Mouse (Mus musculus): ENCODE measurements around the gene Rgs6.

Rgs6 gene

GRCm38 (mm10) chr12:82855333-82856107, 267.4 kb downstream of the Rgs6 start:
- no peak for DNase-seq (ENCODE audit: low spot score)

- DNase-seq (ENCODE audit: low spot score) = no peak
Observed at GRCm38 (mm10) chr12:82865686-82866085, 277.6 kb downstream of the Rgs6 start.

GRCm38 (mm10) chr12:82880711-82881110, 292.6 kb downstream of the Rgs6 start:
- DNase-seq (ENCODE audit: low spot score) = no peak

GRCm38 (mm10) chr12:82883079-82883478, 295.0 kb downstream of the Rgs6 start:
- DNase-seq (ENCODE audit: low spot score) = no peak

- no peak for DNase-seq (ENCODE audit: low spot score)
Observed at GRCm38 (mm10) chr12:82894971-82895838, 307.1 kb downstream of the Rgs6 start.

- DNase-seq (ENCODE audit: low spot score) = no peak
Observed at GRCm38 (mm10) chr12:82905773-82906172, 317.7 kb downstream of the Rgs6 start.

GRCm38 (mm10) chr12:82910846-82911245, 322.8 kb downstream of the Rgs6 start:
- DNase-seq (ENCODE audit: low spot score) = no peak

DNA sequence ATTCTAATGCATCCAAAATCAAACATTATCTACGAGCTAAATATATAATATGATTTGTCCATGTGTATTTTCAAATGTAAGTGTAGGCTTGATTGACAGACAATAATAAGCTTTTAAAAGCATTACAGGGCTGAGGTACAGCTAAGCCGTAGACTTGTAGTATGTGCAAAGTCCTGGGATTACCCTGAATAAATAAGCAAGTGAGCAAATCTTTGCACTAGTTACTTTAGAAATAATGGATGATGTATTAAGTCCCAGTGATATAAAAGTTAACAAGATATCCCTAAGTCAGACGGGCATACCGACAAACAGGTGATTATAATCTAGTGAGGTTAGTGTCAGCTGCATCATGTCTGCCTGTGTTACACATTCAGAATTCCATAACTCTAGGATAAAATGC, 326.0 kb downstream of the Rgs6 start:
- no peak for DNase-seq (ENCODE audit: low spot score)

GRCm38 (mm10) chr12:82920146-82920545, 332.1 kb downstream of the Rgs6 start:
- no peak for DNase-seq (ENCODE audit: low spot score)

DNA sequence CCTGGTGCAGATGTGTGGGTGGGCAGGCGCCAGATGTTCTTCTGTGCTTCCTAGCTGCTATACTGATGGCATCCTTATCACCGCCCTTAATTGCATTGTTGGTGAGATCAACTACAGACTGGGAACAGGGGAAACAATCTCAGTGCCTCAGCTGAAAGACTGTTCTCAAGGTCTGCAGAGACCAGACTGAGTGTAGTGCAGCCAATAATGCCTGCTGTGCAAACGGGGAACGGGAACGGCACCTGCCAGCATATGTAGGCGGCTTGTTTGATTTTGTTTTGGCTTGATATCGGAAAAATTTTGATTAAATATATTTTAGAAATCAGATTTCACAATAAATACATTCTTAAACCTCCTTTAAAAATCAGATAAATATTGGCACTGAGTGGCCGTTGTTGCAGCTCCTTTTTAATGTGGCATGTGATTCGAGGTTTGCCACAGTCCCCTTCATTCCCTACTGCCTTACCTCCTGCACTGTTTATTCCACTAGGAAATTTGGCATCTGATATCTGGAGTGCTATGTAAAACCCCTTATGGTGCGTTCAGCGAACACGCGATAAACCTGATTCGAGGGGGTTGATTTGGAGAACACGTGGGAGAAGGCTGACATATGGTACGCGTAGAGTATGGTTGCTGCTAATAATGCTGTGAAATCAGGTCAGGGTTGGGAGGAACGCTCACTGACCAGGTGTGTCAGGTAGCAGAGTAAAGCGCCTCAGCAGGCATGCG, 333.4 kb downstream of the Rgs6 start:
- DNase-seq (ENCODE audit: low spot score) = no peak

DNA sequence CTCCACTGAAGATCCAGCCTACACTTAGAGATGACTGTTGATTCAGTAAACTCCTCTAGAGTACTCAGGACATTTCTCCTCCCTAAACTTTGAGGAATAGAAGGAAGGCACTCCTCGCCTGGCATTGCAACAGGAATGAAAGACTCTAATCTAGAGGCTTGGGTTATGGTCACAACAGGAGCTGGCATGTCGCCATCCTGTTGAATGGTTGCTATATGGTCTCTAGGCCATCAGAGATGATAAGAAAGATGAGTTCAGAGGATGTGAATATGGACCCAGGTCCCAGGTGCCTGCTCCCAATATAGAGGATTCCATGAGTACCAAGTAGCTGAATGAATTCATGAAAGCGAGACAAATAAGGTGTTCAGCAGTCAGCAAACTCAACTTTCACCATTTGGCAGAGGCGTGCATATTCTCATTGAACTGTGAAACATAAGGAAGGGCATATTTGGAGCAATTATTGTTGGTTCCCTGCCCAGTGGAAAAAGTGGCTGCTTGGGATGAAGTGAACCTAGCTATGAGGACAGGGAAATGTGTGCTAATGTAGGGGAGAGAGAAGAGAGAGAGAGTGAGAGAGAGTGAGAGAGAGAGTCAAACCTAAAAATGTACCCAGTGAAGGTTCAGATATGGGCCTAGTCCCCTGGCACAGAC, 334.9 kb downstream of the Rgs6 start:
- DNase-seq (ENCODE audit: low spot score) = no peak

DNA sequence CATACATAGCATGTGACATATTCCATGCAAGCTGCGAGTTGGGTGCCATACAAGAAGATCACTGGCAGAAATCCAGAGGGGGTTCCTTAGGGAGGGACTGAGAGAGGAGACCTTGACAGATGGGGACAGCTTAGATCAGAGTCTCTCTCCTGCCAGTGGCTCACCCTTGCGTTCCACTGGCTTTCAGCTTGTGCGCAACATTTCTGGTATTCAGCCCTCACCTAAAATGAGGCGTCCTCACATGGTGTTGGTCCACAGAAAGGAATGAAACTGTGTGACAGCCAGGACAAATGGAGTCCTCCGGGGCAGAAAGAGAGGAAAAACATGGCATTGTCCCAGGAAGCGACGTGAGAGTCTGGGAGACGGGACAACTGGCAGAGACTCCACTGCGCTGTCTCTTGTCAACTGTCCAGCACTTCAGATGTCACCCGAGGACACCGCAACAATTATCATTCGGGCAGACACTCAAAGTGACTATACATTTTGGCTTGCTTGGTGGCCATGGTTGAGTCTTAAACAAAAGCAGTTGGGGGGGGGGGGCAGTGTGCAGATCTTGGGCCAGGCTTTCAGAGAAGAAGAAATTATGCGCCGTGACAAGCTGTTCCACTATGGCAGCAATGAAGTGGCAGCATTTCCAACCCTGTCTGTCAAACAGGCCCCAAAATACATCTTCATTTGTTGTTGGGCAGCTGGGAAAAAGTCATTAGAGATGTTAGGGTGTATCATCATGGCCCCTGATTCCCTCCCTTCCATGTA, 344.8 kb downstream of the Rgs6 start:
- DNase-seq (ENCODE audit: low spot score) = peak; percentile 34

DNA sequence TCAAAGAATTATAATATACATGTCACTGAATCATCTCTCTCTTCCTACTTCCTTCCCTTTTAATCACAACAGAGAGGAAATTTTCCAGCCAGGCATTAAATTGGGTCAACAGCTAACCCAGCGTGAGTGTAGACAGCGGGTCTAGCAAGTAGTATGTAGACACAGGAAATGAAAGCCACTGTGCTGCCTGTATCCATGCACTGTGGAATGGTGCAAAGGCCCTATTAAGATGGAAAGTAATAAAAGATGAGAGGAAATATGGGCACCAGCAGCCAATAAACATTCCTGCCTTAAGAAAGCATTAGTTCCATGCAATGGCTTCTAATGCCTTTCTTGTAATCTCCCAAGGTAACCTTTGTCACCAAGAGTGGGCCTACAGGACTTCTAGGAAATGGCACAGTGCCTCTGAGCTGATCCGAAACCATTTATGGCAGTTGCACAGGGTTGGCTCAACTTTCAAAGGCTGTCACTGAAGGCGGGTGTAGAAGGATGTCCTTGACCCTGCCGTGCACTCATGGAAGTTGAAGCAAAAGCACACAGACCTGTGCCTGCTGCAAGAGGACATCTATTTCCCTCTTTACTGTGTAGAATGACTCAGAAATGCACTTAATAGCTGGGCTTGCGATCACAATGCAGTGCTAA, 347.1 kb downstream of the Rgs6 start:
- no peak for DNase-seq (ENCODE audit: low spot score)

- no peak for DNase-seq (ENCODE audit: low spot score)
Observed at GRCm38 (mm10) chr12:82935767-82936166, 347.7 kb downstream of the Rgs6 start.

DNA sequence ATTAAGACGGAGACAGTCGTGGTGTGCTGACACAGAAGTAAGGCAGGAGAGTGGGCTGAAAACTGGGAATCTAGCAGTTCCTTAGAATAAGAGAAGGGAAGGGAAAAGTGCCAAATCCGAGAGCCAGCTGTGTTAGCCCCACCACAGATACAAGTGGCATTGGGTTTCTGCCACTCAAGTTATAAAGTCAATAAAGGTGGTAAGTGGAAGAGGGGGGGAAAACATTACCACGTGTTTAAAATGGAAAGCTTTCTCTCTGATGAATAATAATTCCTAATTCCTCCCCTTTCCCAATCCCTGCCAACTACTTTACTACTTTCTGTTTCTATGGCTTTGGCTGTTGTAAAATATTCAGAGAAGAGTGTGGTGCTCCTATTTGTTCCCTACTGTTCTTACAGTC, 352.4 kb downstream of the Rgs6 start:
- no peak for DNase-seq (ENCODE audit: low spot score)

GRCm38 (mm10) chr12:82946507-82946906, 358.4 kb downstream of the Rgs6 start:
- peak; percentile 80 for DNase-seq (ENCODE audit: low spot score)

GRCm38 (mm10) chr12:82961111-82961510, 373.0 kb downstream of the Rgs6 start:
- no peak for DNase-seq (ENCODE audit: low spot score)

GRCm38 (mm10) chr12:82961852-82962251, 373.8 kb downstream of the Rgs6 start:
- no peak for DNase-seq (ENCODE audit: low spot score)

DNA sequence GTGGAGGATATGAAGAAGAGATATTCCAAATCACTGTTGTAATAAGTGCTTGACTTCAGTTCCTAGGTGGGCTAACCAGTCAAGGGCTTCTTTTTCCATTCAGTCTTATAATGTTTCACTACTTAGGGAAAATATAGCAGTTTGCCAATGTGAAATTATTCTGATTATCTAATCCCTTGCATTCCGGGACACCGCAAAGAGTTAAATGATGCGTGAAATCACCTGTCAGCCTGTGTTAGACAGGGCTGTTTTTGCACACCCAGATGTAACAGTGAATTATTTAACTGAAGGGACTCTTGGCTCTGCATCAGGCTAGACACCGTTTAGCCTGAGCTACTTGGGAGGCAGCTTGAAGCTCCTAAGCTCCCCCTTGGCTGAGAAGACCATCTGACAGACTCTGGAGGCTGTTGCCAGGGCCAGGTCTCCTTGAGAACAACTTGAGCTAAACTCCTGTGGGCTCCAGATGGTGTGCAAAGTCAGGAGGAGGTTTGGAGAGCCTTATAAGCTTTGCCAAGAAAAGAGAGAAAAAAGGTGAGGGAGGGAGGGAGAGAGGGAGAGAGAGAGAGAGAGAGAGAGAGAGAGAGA, 382.5 kb downstream of the Rgs6 start:
- no peak for DNase-seq (ENCODE audit: low spot score)

- no peak for DNase-seq (ENCODE audit: low spot score)
Observed at GRCm38 (mm10) chr12:82971176-82971575, 383.1 kb downstream of the Rgs6 start.
